Mouse (Mus musculus): Measurements from ENCODE around the gene Gm17783. TPM values are rescaled to one million over a fixed set of nuclear protein-coding genes. Genes with fewer than 3 reads are reported as not detected.
"Not testable (repeated sequence)": the region's sequence is repeated elsewhere in the genome, so short reads cannot be mapped to it uniquely, and the experiment has no call there.

Gm17783 gene
- polyA plus RNA-seq, 1 experiment from 2014 or later = not detected

DNA sequence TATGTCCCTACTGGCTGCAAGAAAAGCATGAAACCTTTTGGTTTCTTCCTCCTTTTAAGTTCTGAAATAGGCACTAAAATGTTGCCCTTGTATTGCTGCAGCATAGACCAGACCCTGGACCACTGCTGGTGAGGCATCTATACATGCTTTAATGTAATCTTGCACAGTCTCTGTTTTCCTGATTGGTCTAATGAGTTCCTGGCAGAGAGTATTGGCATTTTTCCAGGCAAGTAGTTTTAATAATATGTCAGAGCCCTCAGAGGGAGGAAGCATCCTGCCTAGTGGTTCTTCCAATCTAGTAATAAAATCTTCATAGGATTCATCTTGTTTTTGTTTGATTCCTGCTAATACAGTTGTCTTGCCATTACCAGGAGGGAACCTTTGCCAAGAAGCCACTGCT lies 54.9 kb downstream of the Gm17783 start:
- no peak overlapping the region for H3K9ac ChIP-seq
- no peaks in the 10 kb centered on the region for H3K36me3 ChIP-seq
- no peak overlapping the region for H3K4me2 ChIP-seq
- H3K27ac ChIP-seq = no peak overlapping the region
- H3K4me1 ChIP-seq = no peaks in the 10 kb centered on the region
- ATAC-seq (ENCODE audit: borderline replicate concordance, extremely low read depth, low FRiP score, low TSS enrichment) = no peak
- no peak overlapping the region for H3K4me3 ChIP-seq
- H3K27me3 ChIP-seq = no peaks in the 10 kb centered on the region
- H3K9me3 ChIP-seq = no peaks in the 10 kb centered on the region

- H3K4me1 ChIP-seq; H3K36me3 ChIP-seq; H3K9ac ChIP-seq; H3K4me3 ChIP-seq; ATAC-seq (ENCODE audit: borderline replicate concordance, extremely low read depth, low FRiP score, low TSS enrichment); H3K27me3 ChIP-seq; H3K27ac ChIP-seq; H3K4me2 ChIP-seq; H3K9me3 ChIP-seq: not testable (repeated sequence)
- WGBS = 50% methylated on average over 3 of the region's 3 CpGs
Measured at GRCm38 (mm10) chr16:45471836-45472235, 60.0 kb downstream of the Gm17783 start.

Other genes with a start within 250 kb of the Gm17783 start
- gene Cd200, start 123.0 kb downstream of the Gm17783 start, polyA plus RNA-seq (2015; fragmentation: Nextera tagmentation; extraction: Ambion mirVana) = 68.5 and 73.7 TPM in 2 replicates
- gene Gm609, start 39.1 kb downstream of the Gm17783 start, polyA plus RNA-seq (2015; fragmentation: Nextera tagmentation; extraction: Ambion mirVana) = not detected in 2 replicates
- gene Slc9c1, start 3.3 kb upstream of the Gm17783 start, polyA plus RNA-seq (2015; fragmentation: Nextera tagmentation; extraction: Ambion mirVana) = not detected in 2 replicates
- 0.10 and 0.40 TPM in 2 replicates for gene Gcsam, start 78.3 kb upstream of the Gm17783 start, polyA plus RNA-seq (2015; fragmentation: Nextera tagmentation; extraction: Ambion mirVana)
- 0.43 and 0.55 TPM in 2 replicates for gene BC016579, start 122.0 kb upstream of the Gm17783 start, polyA plus RNA-seq (2015; fragmentation: Nextera tagmentation; extraction: Ambion mirVana)
- 0.10 TPM in 1 of 2 replicates, not detected in the other for gene Tmprss7, start 161.6 kb upstream of the Gm17783 start, polyA plus RNA-seq (2015; fragmentation: Nextera tagmentation; extraction: Ambion mirVana)
- 3.9 and 4.9 TPM in 2 replicates for gene Tagln3, start 192.6 kb upstream of the Gm17783 start, polyA plus RNA-seq (2015; fragmentation: Nextera tagmentation; extraction: Ambion mirVana)
- gene Abhd10, start 210.9 kb upstream of the Gm17783 start, polyA plus RNA-seq (2015; fragmentation: Nextera tagmentation; extraction: Ambion mirVana) = 34.0 and 36.3 TPM in 2 replicates